Mouse (Mus musculus): ENCODE data around the gene Pola1. TPM values are rescaled to one million over a fixed set of nuclear protein-coding genes. Genes with fewer than 3 reads are reported as not detected.

Gene Pola1
- polyA plus RNA-seq (2014; fragmentation: Nextera tagmentation; extraction: Ambion mirVana) = 21.9 and 26.5 TPM in 2 replicates

GRCm38 (mm10) chrX:93631657-93632449 is at the start of gene Pola1:
Gene Pola1 (minus strand): TSS chrX:93632155.
- no peak within 1 kb of the TSS for H3K27ac ChIP-seq (ENCODE audit: low read depth, low read length)

GRCm38 (mm10) chrX:93676228-93676627 is 44.3 kb upstream of the Pola1 start:
- DNase-seq (ENCODE audit: low spot score, missing footprints) = no peak
- no peaks in the 10 kb centered on the region for H3K27me3 ChIP-seq (ENCODE audit: control insufficient read depth, insufficient read depth, low read length)
- H3K9me3 ChIP-seq (ENCODE audit: control insufficient read depth, low read length) = no peaks in the 10 kb centered on the region
- H3K4me1 ChIP-seq (ENCODE audit: control insufficient read depth, insufficient read depth, low read length) = no peaks in the 10 kb centered on the region; the same call in 1 of the 2 replicates
- no peak for ATAC-seq (ENCODE audit: low FRiP score)
- H3K27ac ChIP-seq (ENCODE audit: low read depth, low read length) = 0 out of 2 replicates have a peak overlapping the region, but pooled peaks have one; percentile 30
- peak overlapping the region; percentile 22; the same call in 1 of the 2 replicates for H3K4me3 ChIP-seq (ENCODE audit: low read depth, low read length)
- no peaks in the 10 kb centered on the region for H3K36me3 ChIP-seq (ENCODE audit: control insufficient read depth, insufficient read depth, low read length)
- peak overlapping the region; percentile 41 for H3K4me2 ChIP-seq
- no peak overlapping the region; the same call in 1 of the 2 replicates for H3K9ac ChIP-seq (ENCODE audit: low read length)
- 64% methylated on average over 2 of the region's 2 CpGs for WGBS

More at GRCm38 (mm10) chrX:93631657-93632449, at the start of gene Pola1:
- Histone ChIP-seq H3K27me3 (ENCODE audit: control insufficient read depth, insufficient read depth, low read length) (no peaks in the 10 kb centered on the region), H3K4me2 (peak within 1 kb of the TSS; percentile 44), H3K4me1 (ENCODE audit: control insufficient read depth, insufficient read depth, low read length) (peaks cover 4% of the 10 kb centered on the region; the same call in 1 of the 2 replicates), H3K4me3 (ENCODE audit: low read depth, low read length) (peak within 1 kb of the TSS; percentile 53), H3K36me3 (ENCODE audit: control insufficient read depth, insufficient read depth, low read length) (no peaks in the 10 kb centered on the region), H3K9ac (ENCODE audit: low read length) (peak within 1 kb of the TSS; percentile 62), H3K9me3 (ENCODE audit: control insufficient read depth, low read length) (no peaks in the 10 kb centered on the region)
- ATAC-seq (ENCODE audit: low FRiP score) (peak; percentile 99), DNase-seq (ENCODE audit: low spot score, missing footprints) (peak; percentile 97)
- 22% methylated on average over 53 of the region's 53 CpGs for WGBS

GRCm38 (mm10) chrX:93674836-93675795 is 43.2 kb upstream of the Pola1 start:
- peak; percentile 90 for DNase-seq (ENCODE audit: low spot score, missing footprints)
- Histone ChIP-seq H3K36me3 (ENCODE audit: control insufficient read depth, insufficient read depth, low read length) (no peaks in the 10 kb centered on the region), H3K27me3 (ENCODE audit: control insufficient read depth, insufficient read depth, low read length) (no peaks in the 10 kb centered on the region), H3K27ac (ENCODE audit: low read depth, low read length) (peak overlapping the region; percentile 82), H3K4me2 (peak overlapping the region; percentile 41), H3K4me1 (ENCODE audit: control insufficient read depth, insufficient read depth, low read length) (no peaks in the 10 kb centered on the region; the same call in 1 of the 2 replicates), H3K9ac (ENCODE audit: low read length) (peak overlapping the region; percentile 53), H3K9me3 (ENCODE audit: control insufficient read depth, low read length) (no peaks in the 10 kb centered on the region), H3K4me3 (ENCODE audit: low read depth, low read length) (peak overlapping the region; percentile 22; the same call in 1 of the 2 replicates)
- peak; percentile 95 for ATAC-seq (ENCODE audit: low FRiP score)
- WGBS = 18% methylated on average over 19 of the region's 19 CpGs

- H3K4me2 ChIP-seq = peak overlapping the region; percentile 41; the same call in 1 of the 2 replicates
- no peaks in the 10 kb centered on the region for H3K36me3 ChIP-seq (ENCODE audit: control insufficient read depth, insufficient read depth, low read length)
- WGBS = 42% methylated on average over 3 of the region's 3 CpGs
- no peak overlapping the region for H3K9ac ChIP-seq (ENCODE audit: low read length)
- H3K4me1 ChIP-seq (ENCODE audit: control insufficient read depth, insufficient read depth, low read length) = no peaks in the 10 kb centered on the region; the same call in 1 of the 2 replicates
- ATAC-seq (ENCODE audit: low FRiP score) = peak; percentile 17; the same call in 1 of the 2 replicates
- H3K9me3 ChIP-seq (ENCODE audit: control insufficient read depth, low read length) = no peaks in the 10 kb centered on the region
- peak overlapping the region; percentile 82 for H3K27ac ChIP-seq (ENCODE audit: low read depth, low read length)
- no peak for DNase-seq (ENCODE audit: low spot score, missing footprints)
- 0 out of 2 replicates have a peak overlapping the region, but pooled peaks have one; percentile 22 for H3K4me3 ChIP-seq (ENCODE audit: low read depth, low read length)
- no peaks in the 10 kb centered on the region for H3K27me3 ChIP-seq (ENCODE audit: control insufficient read depth, insufficient read depth, low read length)
These were observed 42.5 kb upstream of the Pola1 start for GRCm38 (mm10) chrX:93674432-93674831.

GRCm38 (mm10) chrX:93664787-93665186 is 32.8 kb upstream of the Pola1 start:
- no peak overlapping the region for H3K4me2 ChIP-seq
- no peak overlapping the region for H3K9ac ChIP-seq (ENCODE audit: low read length)
- H3K36me3 ChIP-seq (ENCODE audit: control insufficient read depth, insufficient read depth, low read length) = no peaks in the 10 kb centered on the region
- H3K27ac ChIP-seq (ENCODE audit: low read depth, low read length) = no peak overlapping the region
- WGBS = 77% methylated on average over 4 of the region's 4 CpGs
- no peak overlapping the region for H3K4me3 ChIP-seq (ENCODE audit: low read depth, low read length)
- H3K27me3 ChIP-seq (ENCODE audit: control insufficient read depth, insufficient read depth, low read length) = no peaks in the 10 kb centered on the region
- H3K4me1 ChIP-seq (ENCODE audit: control insufficient read depth, insufficient read depth, low read length) = no peaks in the 10 kb centered on the region
- ATAC-seq (ENCODE audit: low FRiP score) (no peak), DNase-seq (ENCODE audit: low spot score, missing footprints) (no peak)
- H3K9me3 ChIP-seq (ENCODE audit: control insufficient read depth, low read length) = no peaks in the 10 kb centered on the region

- no peak for ATAC-seq (ENCODE audit: low FRiP score)
These were observed 32.1 kb upstream of the Pola1 start for GRCm38 (mm10) chrX:93663919-93664586.

GRCm38 (mm10) chrX:93655153-93655552 is 23.2 kb upstream of the Pola1 start:
- no peak for ATAC-seq (ENCODE audit: low FRiP score)
- no peak overlapping the region for H3K4me2 ChIP-seq
- no peaks in the 10 kb centered on the region for H3K27me3 ChIP-seq (ENCODE audit: control insufficient read depth, insufficient read depth, low read length)
- H3K4me3 ChIP-seq (ENCODE audit: low read depth, low read length) = no peak overlapping the region
- H3K9me3 ChIP-seq (ENCODE audit: control insufficient read depth, low read length) = no peaks in the 10 kb centered on the region
- no peak overlapping the region; the same call in 1 of the 2 replicates for H3K27ac ChIP-seq (ENCODE audit: low read depth, low read length)
- H3K36me3 ChIP-seq (ENCODE audit: control insufficient read depth, insufficient read depth, low read length) = no peaks in the 10 kb centered on the region
- no peak overlapping the region for H3K9ac ChIP-seq (ENCODE audit: low read length)
- 78% methylated on average over 5 of the region's 5 CpGs for WGBS
- no peaks in the 10 kb centered on the region for H3K4me1 ChIP-seq (ENCODE audit: control insufficient read depth, insufficient read depth, low read length)
- no peak for DNase-seq (ENCODE audit: low spot score, missing footprints)

More at GRCm38 (mm10) chrX:93663919-93664586, 32.1 kb upstream of the Pola1 start:
- Histone ChIP-seq H3K36me3 (ENCODE audit: control insufficient read depth, insufficient read depth, low read length) (no peaks in the 10 kb centered on the region), H3K27ac (ENCODE audit: low read depth, low read length) (no peak overlapping the region), H3K27me3 (ENCODE audit: control insufficient read depth, insufficient read depth, low read length) (no peaks in the 10 kb centered on the region), H3K9me3 (ENCODE audit: control insufficient read depth, low read length) (no peaks in the 10 kb centered on the region), H3K4me2 (no peak overlapping the region), H3K9ac (ENCODE audit: low read length) (no peak overlapping the region), H3K4me1 (ENCODE audit: control insufficient read depth, insufficient read depth, low read length) (no peaks in the 10 kb centered on the region), H3K4me3 (ENCODE audit: low read depth, low read length) (no peak overlapping the region)
- WGBS = 87% methylated on average over 5 of the region's 5 CpGs
- DNase-seq (ENCODE audit: low spot score, missing footprints) = no peak

- no peak within 1 kb of the TSS; the same call in 1 of the 2 replicates for H3K27ac ChIP-seq (ENCODE audit: low read depth, low read length)
- H3K9ac ChIP-seq (ENCODE audit: low read length) = no peak within 1 kb of the TSS
- WGBS = 26% methylated on average over 3 of the region's 3 CpGs
- peak; percentile 85 for ATAC-seq (ENCODE audit: low FRiP score)
- H3K4me3 ChIP-seq (ENCODE audit: low read depth, low read length) = no peak within 1 kb of the TSS
- no peaks in the 10 kb centered on the region for H3K4me1 ChIP-seq (ENCODE audit: control insufficient read depth, insufficient read depth, low read length)
- no peaks in the 10 kb centered on the region for H3K27me3 ChIP-seq (ENCODE audit: control insufficient read depth, insufficient read depth, low read length)
- H3K9me3 ChIP-seq (ENCODE audit: control insufficient read depth, low read length) = no peaks in the 10 kb centered on the region
- H3K4me2 ChIP-seq = no peak within 1 kb of the TSS
- DNase-seq (ENCODE audit: low spot score, missing footprints) = no peak
- H3K36me3 ChIP-seq (ENCODE audit: control insufficient read depth, insufficient read depth, low read length) = no peaks in the 10 kb centered on the region
These were observed 22.5 kb upstream of the Pola1 start, which contains the start of gene Pcyt1b for GRCm38 (mm10) chrX:93654218-93655002. Gene Pcyt1b (plus strand): TSS chrX:93654863.
